In genomic region chr10:39066962-39067361, GRCm38 (mm10) we compare ENCODE assay signal across 8 mouse cellular contexts.
A peak's percentile ranks its signal among the peaks of the same experiment; 100 is the strongest.
DNase-seq lines count a peak whose midpoint lies in the region; ATAC-seq lines count a peak whose summit lies in the region.

No protein-coding gene starts in this region.

- H3K4me2 ChIP-seq in midbrain, embryonic 16.5 days (ENCODE audit: low read length), result no peak overlapping the region
- no peak overlapping the region for H3K4me2 ChIP-seq in limb, embryonic 15.5 days
- H3K4me2 ChIP-seq in neural tube, embryonic 15.5 days, result no peak overlapping the region

- intact Hi-C loops in gastrocnemius, postnatal 36 days (cut with DNase I), result no loop called here

- H3K4me1 ChIP-seq in midbrain, embryonic 10.5 days, result no peaks in the 10 kb centered on the region
- no peaks in the 10 kb centered on the region for H3K4me1 ChIP-seq in midbrain, embryonic 16.5 days (ENCODE audit: control insufficient read depth, insufficient read depth, low read length)
- H3K4me1 ChIP-seq in limb, embryonic 15.5 days, result no peaks in the 10 kb centered on the region
- no peaks in the 10 kb centered on the region for H3K4me1 ChIP-seq in neural tube, embryonic 15.5 days

- no peak overlapping the region for H3K4me3 ChIP-seq in midbrain, embryonic 10.5 days
- no peak overlapping the region for H3K4me3 ChIP-seq in midbrain, embryonic 16.5 days (ENCODE audit: low read depth, low read length)
- no peak overlapping the region for H3K4me3 ChIP-seq in limb, embryonic 15.5 days
- H3K4me3 ChIP-seq in neural tube, embryonic 15.5 days (replicated peaks), result no peak overlapping the region

- H3K9me3 ChIP-seq in midbrain, embryonic 10.5 days (replicated peaks), result no peaks in the 10 kb centered on the region
- H3K9me3 ChIP-seq in midbrain, embryonic 16.5 days (replicated peaks; ENCODE audit: control insufficient read depth, low read length, poor library complexity, severe bottlenecking), result no peaks in the 10 kb centered on the region
- H3K9me3 ChIP-seq in limb, embryonic 15.5 days, result no peaks in the 10 kb centered on the region
- no peaks in the 10 kb centered on the region for H3K9me3 ChIP-seq in neural tube, embryonic 15.5 days (replicated peaks)

- ATAC-seq in midbrain, embryonic 16.5 days, result no peak
- 0 out of 2 replicates have a peak, but pooled peaks have one; percentile 44 for ATAC-seq in limb, embryonic 15.5 days (ENCODE audit: insufficient number of reproducible peaks, low FRiP score, low TSS enrichment, low read depth)
- peak; percentile 41; the same call in 1 of the 2 replicates for ATAC-seq in neural tube, embryonic 15.5 days (ENCODE audit: low FRiP score)

- no peak overlapping the region for H3K9ac ChIP-seq in midbrain, embryonic 16.5 days (ENCODE audit: low read depth, low read length)
- H3K9ac ChIP-seq in limb, embryonic 15.5 days, result no peak overlapping the region
- no peak overlapping the region for H3K9ac ChIP-seq in neural tube, embryonic 15.5 days (replicated peaks)

- peak; percentile 63 for DNase-seq in midbrain, embryonic 10.5 days (ENCODE audit: low spot score)
- DNase-seq in cerebellum, postnatal 14 days, result peak; percentile 47 to 70
- DNase-seq in gastrocnemius, postnatal 36 days, result peak; percentile 45 to 60
- DNase-seq in kidney, adult 18-20 months, result peak; percentile 62
- peak; percentile 44 for DNase-seq in testis, postnatal 14 days (ENCODE audit: low spot score)

- H3K27ac ChIP-seq in midbrain, embryonic 10.5 days (replicated peaks), result no peak overlapping the region
- H3K27ac ChIP-seq in midbrain, embryonic 16.5 days (ENCODE audit: low read length), result no peak overlapping the region
- H3K27ac ChIP-seq in limb, embryonic 15.5 days, result no peak overlapping the region
- no peak overlapping the region for H3K27ac ChIP-seq in neural tube, embryonic 15.5 days (replicated peaks)

- H3K27me3 ChIP-seq in midbrain, embryonic 10.5 days (ENCODE audit: low read depth, poor library complexity, severe bottlenecking), result no peaks in the 10 kb centered on the region
- no peaks in the 10 kb centered on the region for H3K27me3 ChIP-seq in midbrain, embryonic 16.5 days (ENCODE audit: control insufficient read depth, insufficient read depth, low read depth, low read length)
- no peaks in the 10 kb centered on the region for H3K27me3 ChIP-seq in limb, embryonic 15.5 days
- H3K27me3 ChIP-seq in neural tube, embryonic 15.5 days (replicated peaks), result no peaks in the 10 kb centered on the region

- H3K36me3 ChIP-seq in midbrain, embryonic 10.5 days, result no peaks in the 10 kb centered on the region
- no peaks in the 10 kb centered on the region for H3K36me3 ChIP-seq in midbrain, embryonic 16.5 days (ENCODE audit: control insufficient read depth, insufficient read depth, low read length)
- H3K36me3 ChIP-seq in limb, embryonic 15.5 days, result peaks cover 46% of the 10 kb centered on the region
- no peaks in the 10 kb centered on the region for H3K36me3 ChIP-seq in neural tube, embryonic 15.5 days
